Mouse (Mus musculus) erythroblast, embryonic 14.5 days (primary cell): ENCODE results near the gene Cep250. TPM values are rescaled to one million over a fixed set of nuclear protein-coding genes. Genes with fewer than 3 reads are reported as not detected.

Experiments used
- H3K27me3 ChIP-seq: 2 replicates; pipeline ENCODE4 v1.6.1; 2012; ENCODE audit warnings: inconsistent platforms; ENCODE audit not compliant: control insufficient read depth
- H3K36me3 ChIP-seq: 2 replicates; pipeline ENCODE4 v1.6.1; 2012; ENCODE audit warnings: mild to moderate bottlenecking, inconsistent platforms; ENCODE audit not compliant: control insufficient read depth
- H3K4me1 ChIP-seq: 2 replicates; pipeline ENCODE4 v1.6.1; 2012; ENCODE audit warnings: inconsistent platforms; ENCODE audit not compliant: control insufficient read depth
- H3K4me3 ChIP-seq: replicated peaks from 2 replicates; pipeline ENCODE3; 2012; ENCODE audit warnings: moderate library complexity, mild to moderate bottlenecking, inconsistent platforms
- H3K9me3 ChIP-seq: 2 replicates; pipeline ENCODE4 v1.6.1; 2012; ENCODE audit warnings: low read length, inconsistent platforms, mixed read lengths; ENCODE audit not compliant: control insufficient read depth
- GATA1 ChIP-seq: IDR thresholded peaks from 2 replicates; pipeline ENCODE4 v1.6.1; 2012; ENCODE audit warnings: low read length, inconsistent platforms, mixed read lengths
- TAL1 ChIP-seq: IDR thresholded peaks from 3 replicates; pipeline ENCODE4 v1.6.1; 2012; ENCODE audit warnings: low read length, inconsistent platforms, mixed read lengths
- polyA plus RNA-seq: library from polyadenylated mRNA; stranded (reverse); fragments of >175 nt; gene quantifications from 2 replicates; pipeline ENCODE4 v1.2.3, GENCODE M21; 2012

Cep250 gene
- polyA plus RNA-seq, 1 experiment = 3.8 TPM

DNA sequence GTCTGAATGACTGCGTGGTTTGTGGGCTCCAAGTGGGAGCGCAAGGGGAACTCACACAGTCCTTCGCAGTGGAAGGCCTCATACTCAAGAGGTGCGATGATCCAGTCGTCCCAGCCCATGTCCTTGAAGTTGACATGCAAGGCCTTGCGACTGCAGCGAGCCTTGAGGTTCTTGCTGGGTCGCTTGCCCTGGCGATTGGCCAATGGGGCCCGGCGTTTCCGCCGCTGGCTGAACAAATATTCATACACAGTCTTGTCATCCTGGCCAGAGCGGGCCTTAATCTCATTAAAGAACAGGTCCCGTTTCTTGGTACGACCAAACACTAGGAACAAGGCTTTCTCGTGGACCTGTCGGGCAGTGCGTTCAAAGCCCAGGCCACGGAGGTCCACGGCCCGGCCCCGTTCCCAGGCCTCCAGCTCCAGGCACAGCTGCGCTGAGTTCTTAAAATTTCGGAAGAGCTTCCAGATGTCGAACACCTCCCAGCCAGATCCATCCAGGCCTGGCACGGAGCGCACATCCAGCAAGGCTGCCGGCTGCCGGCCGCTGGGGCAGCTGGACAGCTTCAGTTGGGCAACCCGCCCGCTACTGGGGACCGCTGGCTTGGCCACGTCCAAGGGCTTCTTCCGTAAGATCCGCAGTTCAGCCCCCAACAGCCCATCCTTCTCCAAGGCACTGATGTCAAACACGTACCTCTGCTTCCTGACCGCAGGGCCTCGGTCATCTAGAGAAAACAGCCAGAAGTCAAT lies 14.4 kb upstream of the Cep250 start:
- Histone ChIP-seq H3K9me3 (no peaks in the 10 kb centered on the region), H3K27me3 (peaks cover 3% of the 10 kb centered on the region; the same call in 1 of the 2 replicates), H3K4me3 (no peak overlapping the region), H3K4me1 (peaks cover 13% of the 10 kb centered on the region), H3K36me3 (no peaks in the 10 kb centered on the region)
- TF ChIP-seq TAL1 = no peak
- no peak for TF ChIP-seq GATA1

- H3K27me3 ChIP-seq = peaks cover 3% of the 10 kb centered on the region; the same call in 1 of the 2 replicates
- no peaks in the 10 kb centered on the region for H3K9me3 ChIP-seq
- no peak for TF ChIP-seq GATA1
- TF ChIP-seq TAL1 = no peak
- H3K4me3 ChIP-seq = no peak overlapping the region
- H3K36me3 ChIP-seq = no peaks in the 10 kb centered on the region
- peaks cover 29% of the 10 kb centered on the region for H3K4me1 ChIP-seq
These were observed 12.8 kb upstream of the Cep250 start for GRCm38 (mm10) chr2:155943463-155943862.

DNA sequence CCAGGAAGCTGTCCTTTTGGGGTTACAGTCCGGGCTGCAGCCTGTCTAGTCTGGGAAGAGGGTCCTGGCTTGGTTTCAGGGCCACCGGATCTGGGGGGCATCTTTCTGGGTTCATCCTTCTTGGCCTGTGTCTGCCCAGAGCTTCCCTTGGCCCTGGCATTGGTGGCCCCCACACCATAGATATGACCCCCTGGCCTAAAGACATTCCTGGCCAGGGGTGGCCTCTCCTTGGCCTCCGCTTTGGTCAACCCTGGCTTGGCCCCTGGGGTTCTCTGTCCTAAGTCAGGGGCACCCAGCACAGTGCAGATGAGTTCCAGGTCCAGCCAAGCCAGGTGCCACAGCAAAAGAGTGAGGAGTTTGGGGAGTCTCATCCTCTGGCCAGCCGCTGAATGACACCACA lies 11.6 kb upstream of the Cep250 start:
- Histone ChIP-seq H3K4me3 (no peak overlapping the region), H3K36me3 (no peaks in the 10 kb centered on the region), H3K4me1 (peaks cover 36% of the 10 kb centered on the region), H3K27me3 (peaks cover 3% of the 10 kb centered on the region; the same call in 1 of the 2 replicates), H3K9me3 (no peaks in the 10 kb centered on the region)
- no peak for TF ChIP-seq GATA1
- TF ChIP-seq TAL1 = no peak

DNA sequence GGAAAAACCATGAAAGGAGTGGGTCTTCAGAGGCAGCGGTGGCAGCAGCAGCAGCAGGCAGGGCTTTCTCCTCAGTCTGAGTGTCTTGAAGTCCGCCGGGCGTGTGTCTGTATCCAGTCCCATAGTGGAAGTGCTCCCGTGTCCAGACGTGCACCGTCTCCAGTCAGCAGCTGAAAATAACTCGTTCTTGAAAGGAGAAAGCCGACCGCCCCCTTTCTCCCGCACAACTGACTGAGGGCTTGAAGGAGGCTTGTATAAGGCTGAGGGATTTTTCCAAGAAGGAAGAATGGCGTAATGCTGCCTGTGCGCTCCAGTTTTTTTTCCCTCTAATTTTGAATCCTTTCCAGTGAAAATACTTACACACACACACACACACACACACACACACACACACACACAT lies 11.1 kb upstream of the Cep250 start, which contains the start of gene Gdf5:
Gene Gdf5 (minus strand): TSS at position 244 of the 400 bp plus-strand sequence.
- H3K27me3 ChIP-seq = peaks cover 3% of the 10 kb centered on the region; the same call in 1 of the 2 replicates
- no peaks in the 10 kb centered on the region for H3K36me3 ChIP-seq
- H3K4me3 ChIP-seq = no peak within 1 kb of the TSS
- H3K4me1 ChIP-seq = peaks cover 38% of the 10 kb centered on the region
- TF ChIP-seq TAL1 (no peak), GATA1 (no peak)
- no peaks in the 10 kb centered on the region for H3K9me3 ChIP-seq

- H3K27me3 ChIP-seq = peaks cover 3% of the 10 kb centered on the region; the same call in 1 of the 2 replicates
- H3K9me3 ChIP-seq = no peaks in the 10 kb centered on the region
- peaks cover 39% of the 10 kb centered on the region for H3K4me1 ChIP-seq
- no peak overlapping the region for H3K4me3 ChIP-seq
- no peak for TF ChIP-seq GATA1
- no peak for TF ChIP-seq TAL1
- H3K36me3 ChIP-seq = no peaks in the 10 kb centered on the region
These were observed 10.7 kb upstream of the Cep250 start for GRCm38 (mm10) chr2:155945580-155945979.

DNA sequence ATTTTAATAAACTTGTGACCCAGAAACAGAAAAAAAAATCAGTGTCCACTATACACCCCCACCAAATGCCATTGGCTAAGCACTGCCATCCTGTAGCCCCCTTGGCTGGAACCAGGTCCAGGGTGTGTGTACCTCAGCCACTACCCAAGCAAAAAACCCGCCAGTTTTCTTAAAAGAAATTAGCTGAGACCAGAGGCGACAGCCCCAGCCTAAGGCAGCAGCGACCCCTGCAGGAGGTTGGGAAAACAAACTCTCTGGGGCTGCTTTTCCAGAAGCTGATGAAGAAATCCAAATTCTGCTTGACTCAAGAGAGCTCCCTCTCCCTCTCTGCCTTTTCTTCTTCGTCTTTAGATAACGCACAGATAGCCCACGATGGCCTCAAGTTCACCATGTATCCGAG lies 10.2 kb upstream of the Cep250 start:
- TF ChIP-seq TAL1 (no peak), GATA1 (no peak)
- Histone ChIP-seq H3K9me3 (no peaks in the 10 kb centered on the region), H3K4me3 (no peak overlapping the region), H3K36me3 (no peaks in the 10 kb centered on the region), H3K4me1 (peaks cover 39% of the 10 kb centered on the region), H3K27me3 (peaks cover 3% of the 10 kb centered on the region; the same call in 1 of the 2 replicates)

- Histone ChIP-seq H3K27me3 (peaks cover 3% of the 10 kb centered on the region; the same call in 1 of the 2 replicates), H3K4me3 (no peak overlapping the region), H3K4me1 (peaks cover 41% of the 10 kb centered on the region), H3K36me3 (no peaks in the 10 kb centered on the region), H3K9me3 (no peaks in the 10 kb centered on the region)
- TF ChIP-seq GATA1 = no peak
These were observed 9.8 kb upstream of the Cep250 start for GRCm38 (mm10) chr2:155946499-155946898.

DNA sequence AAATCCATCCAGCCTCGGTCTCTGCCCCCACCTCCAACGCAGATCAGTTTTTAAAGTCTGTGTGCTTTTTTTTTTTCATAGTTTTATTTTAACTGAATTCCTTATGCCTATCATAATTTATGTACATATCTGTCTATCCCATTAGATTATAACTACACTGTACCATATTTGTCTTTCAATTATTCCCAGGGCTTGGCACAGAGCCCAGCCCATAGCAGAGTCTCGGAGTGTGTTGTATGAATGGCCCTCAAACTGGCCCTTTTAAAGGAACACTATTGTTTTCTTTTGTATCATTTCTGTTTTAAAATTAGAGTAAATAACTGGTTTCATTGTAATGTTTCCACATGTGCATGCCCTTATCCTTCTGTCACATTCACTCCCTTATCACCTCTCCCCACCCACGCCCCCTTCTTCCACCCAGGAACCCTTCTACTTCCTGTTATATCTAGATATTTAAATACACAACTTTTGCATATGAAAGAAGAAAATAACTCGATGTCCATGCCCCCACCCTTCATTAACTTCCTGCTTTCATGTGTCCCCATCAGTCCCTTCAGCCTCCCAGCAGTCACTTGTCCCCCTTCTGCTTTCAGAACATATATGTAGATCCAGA lies 8.8 kb upstream of the Cep250 start:
- Histone ChIP-seq H3K36me3 (no peaks in the 10 kb centered on the region), H3K4me3 (no peak overlapping the region), H3K27me3 (peaks cover 6% of the 10 kb centered on the region), H3K9me3 (no peaks in the 10 kb centered on the region), H3K4me1 (peaks cover 46% of the 10 kb centered on the region)
- TF ChIP-seq GATA1 = no peak; the same call in 1 of the 2 replicates
- TF ChIP-seq TAL1 = no peak

DNA sequence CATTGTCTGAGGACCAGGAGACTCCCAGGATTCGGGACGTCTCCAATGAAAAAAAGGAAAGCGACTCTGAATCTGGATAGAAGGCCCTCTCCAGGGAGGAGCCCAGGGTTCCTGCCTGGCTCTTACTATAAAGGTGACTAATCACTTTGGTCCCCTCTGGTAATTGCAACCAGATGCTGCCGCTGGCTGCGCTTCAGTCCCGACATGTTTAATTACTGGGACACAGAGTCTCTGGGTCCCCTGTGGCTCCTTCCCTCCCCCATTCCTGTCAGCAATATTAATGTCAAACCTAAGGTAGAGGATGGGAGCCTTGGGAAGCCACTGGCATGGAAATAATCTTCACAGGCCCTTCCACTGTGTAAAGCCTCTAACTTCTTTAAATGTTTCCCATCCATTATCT lies 6.9 kb upstream of the Cep250 start:
- no peaks in the 10 kb centered on the region for H3K9me3 ChIP-seq
- peaks cover 45% of the 10 kb centered on the region for H3K4me1 ChIP-seq
- H3K27me3 ChIP-seq = peaks cover 15% of the 10 kb centered on the region
- H3K4me3 ChIP-seq = no peak overlapping the region
- no peak for TF ChIP-seq TAL1
- no peak for TF ChIP-seq GATA1
- H3K36me3 ChIP-seq = no peaks in the 10 kb centered on the region
